Mouse (Mus musculus): ENCODE measurements around the gene Tmem108.
"Not testable (repeated sequence)": the region's sequence is repeated elsewhere in the genome, so short reads cannot be mapped to it uniquely, and the experiment has no call there.

The Tmem108 gene

GRCm38 (mm10) chr9:103681741-103682330, 79.8 kb downstream of the Tmem108 start:
- DNase-seq (ENCODE audit: low spot score in 2 of 2), result no peak

DNA sequence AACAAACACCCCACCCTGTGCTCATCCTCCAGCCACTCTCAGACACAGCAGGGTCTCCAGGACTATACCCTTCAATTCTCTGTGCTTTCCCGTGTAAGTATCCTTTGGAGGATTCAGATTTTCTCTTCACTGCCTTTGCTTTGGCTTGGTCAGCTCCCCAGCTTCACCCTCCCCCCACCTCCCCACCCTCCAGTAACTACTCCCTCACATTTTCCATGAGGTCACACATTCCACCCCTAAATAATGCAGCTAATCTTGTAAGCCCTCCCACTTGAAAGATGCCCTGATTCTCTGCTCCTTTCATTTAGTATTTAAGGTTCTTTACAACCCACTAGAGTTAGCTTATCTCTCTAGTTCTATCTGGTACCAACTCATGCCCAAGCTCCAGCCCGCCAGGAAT, 82.4 kb downstream of the Tmem108 start:
- no peak for DNase-seq (ENCODE audit: low spot score in 2 of 2)

DNA sequence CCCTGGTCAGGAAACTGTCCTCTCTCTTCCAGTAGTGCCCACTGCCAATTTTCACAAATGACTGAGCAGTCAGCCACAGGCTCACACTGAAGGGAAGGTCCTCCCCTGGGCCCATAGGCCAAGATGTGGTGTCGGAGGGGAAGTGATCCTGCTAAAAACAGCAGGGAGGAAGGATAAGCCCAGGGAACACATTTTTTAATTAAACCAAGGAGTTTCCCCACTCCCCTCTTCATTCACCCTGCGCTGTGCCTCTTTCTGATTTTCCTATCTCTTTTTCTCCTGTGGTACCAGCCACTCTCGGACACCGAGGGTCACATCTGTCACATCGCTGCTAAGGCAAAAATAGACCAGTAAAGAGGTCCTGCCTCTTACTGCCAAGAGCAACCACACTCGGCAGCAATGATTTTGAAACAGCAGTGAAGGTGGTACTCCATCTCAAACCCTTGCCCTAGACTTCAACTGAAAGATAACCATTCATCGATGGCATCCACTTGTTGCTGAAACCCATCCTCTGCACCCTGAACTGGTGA, 83.0 kb downstream of the Tmem108 start:
- DNase-seq (ENCODE audit: low spot score in 2 of 2), result no peak

DNA sequence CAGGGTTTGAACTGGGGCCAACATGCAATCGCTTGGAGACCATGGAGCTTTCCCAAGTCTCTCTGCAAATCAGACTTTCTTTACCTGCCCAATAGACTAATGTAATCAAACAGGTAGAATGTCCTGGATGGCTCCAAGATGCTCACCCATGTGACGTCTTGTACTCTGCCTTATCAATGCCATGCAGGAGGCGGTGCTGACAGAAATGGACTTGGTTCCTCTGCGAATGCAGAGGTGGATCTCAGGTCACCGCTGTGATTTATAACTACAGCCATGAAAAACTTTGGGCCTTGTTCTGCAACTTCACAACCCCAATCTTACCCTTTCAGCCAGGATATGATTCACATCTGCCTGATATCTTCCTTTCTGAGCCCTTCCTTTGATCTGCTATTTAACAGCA, 83.8 kb downstream of the Tmem108 start:
- no peak for DNase-seq (ENCODE audit: low spot score in 2 of 2)

DNA sequence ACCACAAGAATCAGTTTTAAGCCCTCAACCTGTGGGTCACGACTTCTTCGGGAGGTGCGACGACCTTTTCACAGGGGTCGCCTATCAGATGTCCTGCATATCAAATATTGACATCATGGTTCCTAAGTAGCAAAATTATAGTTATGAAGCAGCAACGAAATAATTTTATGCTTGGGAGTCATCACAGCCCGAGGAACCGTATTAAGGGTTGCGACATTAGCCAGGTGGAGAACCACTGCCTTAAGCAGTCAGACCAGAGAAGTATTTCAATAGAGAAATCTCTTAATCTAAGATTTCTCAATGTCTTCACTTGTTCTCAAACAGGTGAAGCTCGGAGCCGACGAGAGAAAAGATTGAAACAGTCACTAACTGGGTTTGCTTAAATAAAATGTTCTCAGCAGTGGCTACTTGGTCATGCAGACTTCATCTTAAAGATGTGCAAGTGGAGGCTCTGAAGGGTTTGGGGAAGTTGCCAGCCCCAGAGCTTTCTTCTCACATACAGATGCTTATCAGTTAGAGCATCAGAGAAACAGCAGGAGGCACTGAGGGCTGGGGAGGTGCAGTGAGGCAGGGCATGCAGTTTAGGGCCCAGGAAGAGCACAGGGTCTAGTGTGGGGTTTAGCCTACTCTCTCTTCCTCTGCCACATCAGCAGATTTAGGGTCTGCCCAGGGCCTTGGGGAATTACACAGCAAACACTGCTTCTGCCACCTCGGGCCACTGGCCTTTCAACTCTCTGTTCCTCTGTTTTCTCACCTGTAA, 85.7 kb downstream of the Tmem108 start:
- peak; percentile 28 to 45 for DNase-seq (ENCODE audit: low spot score in 2 of 2)

DNA sequence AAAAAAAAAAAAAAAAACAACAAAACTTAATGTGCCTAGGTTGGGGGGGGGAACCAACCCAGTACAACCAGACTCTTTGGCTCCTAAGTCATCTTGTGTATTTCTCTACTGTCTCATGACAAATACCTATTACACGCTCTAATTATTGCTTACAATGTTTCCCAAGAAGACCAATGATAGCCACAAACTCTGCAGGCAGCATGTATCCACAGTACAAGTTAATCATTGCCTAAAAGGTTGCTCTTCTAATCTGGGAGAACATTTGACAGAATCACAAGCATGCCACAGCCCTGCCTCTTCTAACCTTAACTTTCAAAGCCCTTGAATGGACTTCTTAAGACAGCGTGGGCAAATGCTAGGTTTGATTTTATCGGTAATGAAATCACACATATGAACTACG, 88.8 kb downstream of the Tmem108 start:
- no peak for DNase-seq (ENCODE audit: low spot score in 2 of 2)

DNA sequence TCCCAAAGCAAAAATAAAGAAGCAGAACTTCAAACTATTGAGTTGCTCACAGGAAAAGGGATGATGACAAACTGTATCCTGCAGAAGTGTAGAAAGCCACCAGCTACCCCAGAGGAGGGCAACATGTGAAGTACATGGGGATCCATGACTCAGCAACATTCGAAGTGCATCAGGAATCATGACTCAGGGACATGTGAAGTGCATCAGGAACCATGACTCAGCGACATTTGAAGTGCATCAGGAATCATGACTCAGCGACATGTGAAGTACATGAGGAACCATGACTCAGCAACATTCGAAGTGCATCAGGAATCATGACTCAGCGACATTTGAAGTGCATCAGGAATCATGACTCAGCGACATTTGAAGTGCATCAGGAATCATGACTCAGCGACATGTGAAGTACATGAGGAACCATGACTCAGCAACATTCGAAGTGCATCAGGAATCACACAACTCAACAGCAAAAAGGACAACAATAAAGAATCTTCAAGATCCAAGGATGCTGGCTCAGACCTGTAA, 91.0 kb downstream of the Tmem108 start:
- not testable (repeated sequence) for DNase-seq (ENCODE audit: low spot score in 2 of 2)

- no peak for DNase-seq (ENCODE audit: low spot score in 2 of 2)
These were observed 92.8 kb downstream of the Tmem108 start for GRCm38 (mm10) chr9:103668830-103669229.

DNA sequence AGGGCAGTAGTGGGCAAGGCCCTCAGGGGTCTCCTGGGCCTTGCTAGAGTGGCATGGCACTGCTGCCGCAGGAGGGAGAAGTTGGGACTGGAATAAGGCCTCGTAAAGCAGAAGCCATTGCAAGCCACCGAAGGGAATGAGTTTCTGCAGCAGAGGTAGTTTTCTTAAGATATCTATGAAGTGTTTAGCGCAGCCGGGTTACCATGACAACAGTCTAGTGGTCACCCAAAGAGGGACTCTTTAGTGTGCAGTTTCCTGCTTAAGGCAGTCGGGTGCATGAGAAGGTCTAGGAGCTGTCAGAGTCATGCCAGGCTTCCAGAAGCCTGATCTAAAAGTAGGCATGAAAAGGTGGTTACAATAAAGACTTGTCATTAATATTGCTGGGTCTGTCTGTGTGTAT, 95.8 kb downstream of the Tmem108 start:
- no peak for DNase-seq (ENCODE audit: low spot score in 2 of 2)

- DNase-seq (ENCODE audit: low spot score in 2 of 2), result no peak
These were observed 97.5 kb downstream of the Tmem108 start for GRCm38 (mm10) chr9:103664151-103664550.

- no peak for DNase-seq (ENCODE audit: low spot score in 2 of 2)
These were observed 99.8 kb downstream of the Tmem108 start for GRCm38 (mm10) chr9:103661873-103662272.

- DNase-seq (ENCODE audit: low spot score in 2 of 2), result no peak
These were observed 103.7 kb downstream of the Tmem108 start for GRCm38 (mm10) chr9:103657981-103658380.

DNA sequence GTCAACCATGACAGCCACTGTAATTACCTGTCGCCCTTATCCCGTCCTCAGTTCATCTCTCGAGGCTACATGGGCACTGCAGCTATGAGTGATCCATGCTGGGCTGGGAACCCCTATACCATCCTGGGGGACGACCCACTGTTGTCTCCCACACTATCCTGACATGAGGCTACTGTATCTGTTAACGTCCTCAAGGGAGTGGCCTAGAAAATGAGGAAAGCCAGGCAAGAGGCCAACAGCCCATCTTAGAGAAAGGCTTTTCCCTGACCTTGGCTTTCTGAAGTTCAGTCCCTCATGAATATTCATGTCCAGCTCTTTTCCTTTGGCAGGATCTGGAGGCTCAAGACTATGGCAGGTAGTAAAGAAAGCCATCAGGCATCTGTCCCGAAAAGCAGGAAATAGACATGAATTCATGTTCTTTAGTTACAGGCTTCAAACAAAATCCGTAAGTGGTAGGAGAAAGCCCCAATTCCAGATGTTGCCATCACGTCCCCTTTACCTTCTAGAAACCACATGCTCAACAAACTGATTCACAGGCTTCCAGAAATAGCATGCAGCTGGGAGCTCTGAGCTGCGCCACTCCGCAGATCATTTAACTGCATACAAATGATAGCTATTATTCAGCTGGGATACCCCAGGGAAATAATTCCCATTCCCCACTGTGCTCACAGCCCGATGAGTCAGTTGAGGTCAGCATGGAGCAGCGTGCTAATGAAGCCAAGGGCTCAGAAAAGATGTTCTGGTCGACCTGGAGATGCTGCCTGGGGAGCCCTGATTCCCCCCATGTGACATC, 104.3 kb downstream of the Tmem108 start:
- no peak for DNase-seq (ENCODE audit: low spot score in 2 of 2)

- DNase-seq (ENCODE audit: low spot score in 2 of 2), result peak; percentile 21 to 28
These were observed 107.5 kb downstream of the Tmem108 start for GRCm38 (mm10) chr9:103653995-103654587.

DNA sequence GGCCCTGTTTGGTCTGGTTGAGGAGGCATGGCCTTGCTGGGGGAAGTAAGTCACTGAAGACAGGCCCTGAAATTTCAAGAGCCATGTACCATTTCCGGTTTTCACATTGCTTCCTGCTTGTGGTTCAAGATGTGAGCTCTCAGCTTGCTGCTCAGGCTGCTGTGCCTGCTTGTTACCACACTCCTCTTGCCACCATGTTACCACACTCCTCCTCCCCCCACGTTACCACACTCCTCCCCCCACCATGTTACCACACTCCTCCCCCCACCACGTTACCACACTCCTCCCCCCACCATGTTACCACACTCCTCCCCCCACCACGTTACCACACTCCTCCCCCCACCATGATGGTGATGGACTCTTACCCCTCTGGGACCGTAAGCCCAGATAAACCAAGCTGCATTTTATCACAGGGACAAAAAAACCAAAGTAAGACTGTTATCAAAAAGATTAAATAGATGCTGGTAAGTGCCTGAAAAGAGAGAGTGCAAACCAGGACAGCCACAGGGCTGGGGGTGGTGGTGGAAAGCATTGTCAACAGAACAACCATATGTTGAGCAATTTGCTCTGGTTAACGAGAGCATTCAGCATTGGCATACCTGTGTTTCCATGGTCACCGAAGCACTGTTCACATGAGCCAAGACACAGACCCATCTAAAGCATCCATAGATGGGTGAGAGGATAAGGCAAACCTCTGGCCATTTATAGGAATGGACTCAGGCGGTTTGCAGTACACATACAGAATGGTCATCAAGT, 109.3 kb downstream of the Tmem108 start:
- DNase-seq (ENCODE audit: low spot score in 2 of 2), result peak in 1 of 2 experiments; percentile 2

DNA sequence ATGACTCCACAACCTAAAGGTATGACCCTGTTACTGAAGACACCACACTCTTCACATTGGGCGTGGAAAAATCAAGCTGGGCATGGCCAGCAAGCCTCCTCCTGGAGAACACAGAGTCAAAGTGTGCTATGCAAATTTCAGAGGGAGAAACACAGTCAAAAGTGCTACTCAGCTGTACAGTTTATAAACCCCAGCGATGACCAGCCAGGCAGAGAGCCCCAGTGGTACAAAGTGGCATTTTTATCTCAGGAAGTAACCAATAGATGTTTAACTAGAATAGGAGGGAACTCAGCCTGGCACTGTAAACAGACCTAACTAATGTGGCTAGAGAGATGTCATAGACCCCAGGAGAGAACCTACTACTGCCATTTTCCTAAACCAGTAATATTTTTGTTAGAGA, 115.0 kb downstream of the Tmem108 start:
- peak; percentile 48 to 54 for DNase-seq (ENCODE audit: low spot score in 2 of 2)

GRCm38 (mm10) chr9:103645724-103646123, 115.9 kb downstream of the Tmem108 start:
- DNase-seq (ENCODE audit: low spot score in 2 of 2), result no peak

DNA sequence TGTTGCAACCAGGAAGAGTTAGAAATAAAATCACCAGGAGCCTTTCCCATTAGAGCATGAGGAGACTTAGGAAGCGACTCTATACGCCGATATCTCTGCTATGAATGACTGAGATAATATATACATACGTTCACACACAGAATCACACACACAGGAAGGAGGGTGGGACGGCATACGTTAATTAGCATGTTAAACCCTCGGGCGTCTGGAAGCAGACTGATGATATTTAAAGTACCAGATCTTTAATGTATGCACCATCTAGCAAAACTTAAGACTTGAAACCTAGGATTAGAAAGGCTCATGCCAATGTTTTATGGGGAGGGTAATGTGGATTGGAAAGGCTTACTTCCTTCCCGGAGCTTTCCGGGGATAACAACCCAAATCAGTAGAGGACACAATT, 119.3 kb downstream of the Tmem108 start:
- DNase-seq (ENCODE audit: low spot score in 2 of 2), result no peak

DNA sequence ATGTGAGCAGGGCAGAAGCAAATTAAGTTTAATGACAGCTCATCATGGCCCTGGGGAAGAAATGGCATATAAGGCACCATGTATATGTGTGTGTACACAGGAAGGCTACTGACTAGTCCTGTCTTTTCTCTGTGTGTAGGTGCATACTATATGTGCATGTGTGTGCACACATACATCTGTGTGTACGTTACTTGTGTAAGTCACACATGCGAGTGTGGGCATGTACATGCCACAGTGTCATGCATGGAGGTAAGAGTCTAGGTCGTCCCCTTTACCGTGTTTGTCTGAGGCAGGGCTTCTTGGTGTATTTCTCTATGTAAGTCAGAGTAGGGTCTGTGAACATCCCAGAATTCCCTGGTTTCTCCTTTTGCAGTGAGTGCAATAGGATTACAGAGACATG, 120.3 kb downstream of the Tmem108 start:
- DNase-seq (ENCODE audit: low spot score in 2 of 2), result no peak

DNA sequence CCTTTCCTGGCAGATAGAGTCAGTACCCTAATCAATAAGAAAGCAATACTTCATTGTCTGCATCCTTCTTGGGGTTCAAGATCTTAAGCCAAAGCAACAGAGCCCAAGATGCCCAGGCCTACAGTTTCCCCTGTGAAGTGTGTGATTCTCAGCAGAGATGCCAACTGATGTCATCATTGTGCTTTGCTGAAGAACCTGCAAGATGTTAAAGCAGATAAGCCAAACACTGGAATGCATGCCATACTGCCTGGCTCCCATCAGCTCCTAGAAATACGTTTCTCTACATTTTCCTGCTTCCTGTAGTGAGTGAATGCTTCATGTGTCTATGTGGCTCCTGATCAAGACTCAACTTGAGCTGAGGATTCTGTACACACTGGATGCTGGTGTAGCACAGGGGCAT, 122.2 kb downstream of the Tmem108 start:
- DNase-seq (ENCODE audit: low spot score in 2 of 2), result no peak

DNA sequence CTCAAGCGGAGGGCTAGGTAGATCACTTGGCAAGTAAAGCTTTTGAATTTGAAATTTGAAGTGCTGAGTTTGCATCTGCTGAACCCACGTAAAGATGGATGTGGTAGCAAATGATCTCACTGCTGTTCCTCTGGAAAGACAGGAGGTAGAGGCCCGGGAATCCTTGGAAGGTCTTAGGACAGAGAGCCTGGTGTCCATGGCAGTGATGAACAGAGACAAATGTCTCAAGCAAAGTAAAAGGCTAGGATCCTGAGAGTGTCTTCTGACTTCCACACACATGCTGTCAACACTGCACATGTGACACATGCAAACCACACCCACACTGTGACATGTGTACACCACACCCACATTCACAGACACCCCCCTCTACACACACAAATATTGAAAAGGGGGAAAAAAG, 124.2 kb downstream of the Tmem108 start:
- DNase-seq (ENCODE audit: low spot score in 2 of 2), result no peak

Data from spleen, postnatal 36 days (tissue).